Mouse (Mus musculus) gastrocnemius, postnatal 25 days (tissue): ENCODE measurements around the gene Morn2. TPM values are rescaled to one million over a fixed set of nuclear protein-coding genes. Genes with fewer than 3 reads are reported as not detected.

Source experiments
- DNase-seq: peaks from one replicate; pipeline ENCODE4 v3.0.0; 2022
- total RNA-seq, 2 experiments: library from RNA; stranded (reverse); gene quantifications; 1 replicate in 1 of 2; 2 replicates in 1 of 2; pipeline ENCODE4 v1.2.3; 2021

Gene Morn2
- total RNA-seq, 2 experiments from 2014 or later = 6.5 to 7.7 TPM

DNA sequence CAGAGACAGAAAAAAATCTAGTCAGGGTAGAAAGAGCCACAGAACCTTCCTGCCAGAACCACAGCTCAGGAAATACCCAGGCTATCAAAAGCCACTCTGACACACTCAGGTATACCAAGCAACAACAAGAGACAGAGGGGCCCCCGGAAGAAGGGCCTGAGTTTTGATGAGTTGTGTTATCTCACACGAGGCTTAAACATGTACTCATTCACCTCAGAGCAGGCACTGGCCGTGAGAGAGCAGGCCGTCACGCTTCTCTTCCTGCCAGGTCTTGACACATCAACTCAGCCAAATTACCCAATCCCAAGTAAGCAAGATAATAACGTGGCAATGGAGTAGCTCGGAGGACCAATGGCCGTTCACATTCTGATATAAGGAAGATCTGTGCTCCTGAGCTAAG, 33.7 kb downstream of the Morn2 start:
- no peak for DNase-seq

DNA sequence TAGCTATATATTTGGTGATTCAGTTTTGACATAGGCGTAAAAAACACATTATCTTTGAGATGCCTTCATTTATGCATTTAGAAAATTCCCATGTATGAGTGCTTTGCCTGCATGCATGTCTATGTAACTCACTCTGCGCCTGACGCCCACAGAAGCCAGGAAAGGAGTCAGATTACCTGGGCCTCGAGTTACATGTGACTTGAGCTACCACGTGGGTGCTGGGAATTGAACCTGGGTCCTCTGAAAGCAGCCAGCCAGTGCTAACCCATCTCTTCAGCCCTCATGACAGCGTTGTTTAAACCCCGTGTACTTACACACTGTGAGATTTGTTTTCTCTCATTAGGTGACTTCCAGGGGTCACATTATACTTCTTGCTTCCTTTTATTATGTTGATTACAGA, 34.5 kb downstream of the Morn2 start:
- no peak for DNase-seq

DNA sequence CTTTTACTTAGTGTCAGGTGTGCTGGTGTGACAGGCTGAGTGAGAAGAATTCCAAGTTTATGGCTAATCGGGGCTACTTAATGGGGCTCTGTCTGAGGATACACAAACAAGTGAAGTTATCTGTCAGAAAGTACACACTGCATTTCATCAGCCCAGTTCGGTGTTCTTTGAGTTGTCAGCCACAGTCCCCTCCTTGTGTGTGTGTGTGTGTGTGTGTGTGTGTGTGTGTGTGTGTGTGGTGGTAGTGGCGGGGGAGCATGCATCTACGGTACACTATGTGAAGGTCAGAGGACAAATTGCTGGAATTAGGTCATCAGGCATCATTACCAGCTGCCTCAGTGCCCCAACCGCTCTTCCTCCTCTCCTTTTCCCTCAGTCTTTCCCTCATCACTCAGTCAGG, 35.5 kb downstream of the Morn2 start:
- no peak for DNase-seq

GRCm38 (mm10) chr17:80326431-80326830, 36.4 kb downstream of the Morn2 start:
- DNase-seq = no peak

GRCm38 (mm10) chr17:80332386-80332785, 42.4 kb downstream of the Morn2 start:
- no peak for DNase-seq

GRCm38 (mm10) chr17:80345277-80345676, 55.3 kb downstream of the Morn2 start:
- no peak for DNase-seq

GRCm38 (mm10) chr17:80346591-80347125, 56.7 kb downstream of the Morn2 start:
- no peak for DNase-seq

Other genes with a start within 250 kb of the Morn2 start
- 10 to 100 TPM; 13.7 to 14.6 TPM for gene Hnrnpll, start 227.9 kb upstream of the Morn2 start, total RNA-seq
- 1 to 10 TPM; 1.3 to 2.7 TPM for gene Galm, start 162.7 kb upstream of the Morn2 start, total RNA-seq
- gene Srsf7, start 82.9 kb upstream of the Morn2 start, total RNA-seq = 10 to 100 TPM; 23.4 to 23.9 TPM
- gene Ttc39d, start 82.7 kb upstream of the Morn2 start, total RNA-seq = not detected
- gene Gemin6, start 65.8 kb upstream of the Morn2 start, total RNA-seq = 1 to 10 TPM; 4.7 to 5.6 TPM
- 1 to 10 TPM; 6.6 to 8.1 TPM for gene Dhx57, start 273 bp downstream of the Morn2 start, total RNA-seq
- gene Arhgef33, start 17.2 kb downstream of the Morn2 start, total RNA-seq = not detected
- gene Gm10190, start 83.3 kb downstream of the Morn2 start, total RNA-seq = not detected
- 10 to 100 TPM; 12.8 to 14.7 TPM for gene Sos1, start 190.2 kb downstream of the Morn2 start, total RNA-seq